Mouse (Mus musculus) megakaryocyte, embryonic 14.5 days (primary cell): ENCODE measurements at regions not wholly inside any gene's neighbourhood (a gene's known extent, or its start where the extent isn't known, plus 50 kb on each side); places are given as distances from the start of the nearest gene placed in this dataset.

Experiments used
- FLI1 ChIP-seq: IDR thresholded peaks from 2 replicates; pipeline ENCODE4 v1.6.1; 2012; ENCODE audit warnings: low read length, inconsistent platforms, mixed read lengths
- GATA1 ChIP-seq: IDR thresholded peaks from 3 replicates; pipeline ENCODE4 v1.6.1; 2012; ENCODE audit warnings: mixed read lengths, low read length, inconsistent platforms, borderline replicate concordance

DNA sequence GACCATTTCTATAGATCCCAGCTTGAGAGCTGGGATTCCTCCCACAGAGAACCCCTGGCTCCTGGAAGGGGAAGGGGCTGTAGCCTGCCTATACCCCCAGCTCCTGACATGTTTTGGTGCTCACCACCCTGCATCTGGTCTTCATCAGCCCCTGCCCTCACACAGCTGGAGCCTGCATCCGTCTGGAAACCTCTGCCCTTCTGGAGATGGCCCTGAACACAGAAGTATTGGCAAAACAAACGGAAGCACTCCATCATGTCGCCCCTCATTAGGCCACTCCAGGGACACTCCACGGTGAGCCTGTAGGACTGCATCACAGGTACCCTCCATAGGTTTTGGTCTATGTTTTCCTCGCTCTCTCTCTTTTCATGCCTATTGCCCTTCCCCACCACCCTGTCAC, 231.3 kb downstream of the Rybp start:
- TF ChIP-seq FLI1: no peak
- no peak for TF ChIP-seq GATA1
